Mouse (Mus musculus) liver, adult 2 months (tissue): ENCODE data around the gene Patj.

Experiments used
- CTCF ChIP-seq: fragments of 200-500 bp; IDR thresholded peaks from 2 replicates; pipeline ENCODE4 v1.5.1; 2011; ENCODE audit warnings: low read depth, low read length, control low read depth
- POLR2A ChIP-seq: fragments of 200-500 bp; IDR thresholded peaks from 2 replicates; pipeline ENCODE4 v1.6.1; 2011; ENCODE audit warnings: low read length, control low read depth; ENCODE audit not compliant: insufficient read depth; ENCODE audit errors: extremely low read depth

GRCm38 (mm10) chr4:98500875-98501274, 105.3 kb downstream of the Patj start:
- TF ChIP-seq POLR2A (no peak), CTCF (no peak)
